In the genomic region with DNA sequence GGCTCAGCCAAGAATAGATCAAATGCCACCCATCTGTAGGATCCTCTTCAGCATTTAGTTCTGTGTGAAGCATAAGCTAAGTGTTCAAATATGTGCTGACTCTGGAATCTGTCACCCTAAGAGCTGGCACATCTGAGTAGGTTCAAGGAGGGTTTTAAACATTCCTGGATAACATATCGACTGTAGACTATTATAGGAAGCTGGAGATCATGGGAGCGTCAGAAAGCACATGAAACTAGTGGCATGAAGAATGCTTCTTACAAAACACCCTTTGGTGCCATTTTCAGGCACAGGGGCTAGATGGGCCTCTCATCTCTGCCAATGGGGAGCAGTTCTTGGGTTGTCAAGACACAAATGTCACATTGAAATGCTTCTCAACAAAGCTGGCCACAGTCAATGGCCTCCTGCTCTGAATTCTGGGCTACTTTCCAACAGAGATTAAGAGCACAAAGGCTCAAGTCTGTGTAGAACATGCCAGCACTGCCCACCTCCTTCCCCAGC, we compare ENCODE assay signal across 8 mouse cellular contexts. TPM values are rescaled to one million over a fixed set of nuclear protein-coding genes. Genes with fewer than 3 reads are reported as not detected.
DNase-seq lines count a peak whose midpoint lies in the region; ATAC-seq and TF ChIP-seq lines count a peak whose summit lies in the region.

No protein-coding gene starts in this region.

- H3K4me2 ChIP-seq in heart, embryonic 12.5 days: peak overlapping the region; percentile 37
- H3K4me2 ChIP-seq in limb, embryonic 14.5 days (replicated peaks; ENCODE audit: low read depth, low read length, severe bottlenecking): no peak overlapping the region; the same call in 1 of the 2 replicates

- H3K36me3 ChIP-seq in heart, embryonic 12.5 days: peaks cover 25% of the 10 kb centered on the region
- peaks cover 10% of the 10 kb centered on the region for H3K36me3 ChIP-seq in limb, embryonic 14.5 days (ENCODE audit: control insufficient read depth, insufficient read depth, low read length)
- H3K36me3 ChIP-seq in thymus, adult 2 months (ENCODE audit: control insufficient read depth, insufficient read depth, low read length): peaks cover 13% of the 10 kb centered on the region

- H3K9ac ChIP-seq in heart, embryonic 12.5 days: no peak overlapping the region
- H3K9ac ChIP-seq in limb, embryonic 14.5 days (ENCODE audit: low read depth, low read length, severe bottlenecking): no peak overlapping the region

- no peak for TF ChIP-seq POLR2A in limb, embryonic 14.5 days (IDR thresholded peaks at IDR 0.05; ENCODE audit: borderline replicate concordance, extremely low read depth, insufficient read depth, insufficient read length)
- no peak for TF ChIP-seq POLR2A in thymus, adult 2 months (IDR thresholded peaks at IDR 0.05; ENCODE audit: control insufficient read depth, extremely low read depth, insufficient read depth, low read length, poor library complexity)

- H3K4me1 ChIP-seq in heart, embryonic 12.5 days (replicated peaks): peaks cover 69% of the 10 kb centered on the region
- H3K4me1 ChIP-seq in limb, embryonic 14.5 days (ENCODE audit: control insufficient read depth, insufficient read depth, low read length): peaks cover 30% of the 10 kb centered on the region
- H3K4me1 ChIP-seq in thymus, adult 2 months (replicated peaks; ENCODE audit: control insufficient read depth, insufficient read depth, low read length): peaks cover 10% of the 10 kb centered on the region

- no peaks in the 10 kb centered on the region for H3K27me3 ChIP-seq in heart, embryonic 12.5 days (replicated peaks)
- H3K27me3 ChIP-seq in limb, embryonic 14.5 days (ENCODE audit: control insufficient read depth, insufficient read depth, low read length): no peaks in the 10 kb centered on the region
- no peaks in the 10 kb centered on the region for H3K27me3 ChIP-seq in thymus, adult 2 months (ENCODE audit: control insufficient read depth, insufficient read depth, low read length)

- ATAC-seq in heart, embryonic 12.5 days (ENCODE audit: insufficient number of reproducible peaks, low FRiP score): peak; percentile 72
- no peak for ATAC-seq in limb, embryonic 14.5 days (ENCODE audit: low FRiP score, low read depth)
- no peak for ATAC-seq in megakaryocyte progenitor cell, adult 5-6 weeks (replicated peaks; ENCODE audit: poor library complexity)

- no peak overlapping the region for H3K4me3 ChIP-seq in gastrocnemius, adult 2 months
- H3K4me3 ChIP-seq in heart, embryonic 12.5 days: no peak overlapping the region
- no peak overlapping the region for H3K4me3 ChIP-seq in limb, embryonic 14.5 days (replicated peaks; ENCODE audit: low read length)
- no peak overlapping the region for H3K4me3 ChIP-seq in thymus, adult 2 months (ENCODE audit: control insufficient read depth, insufficient read depth, low read length)

- 16% methylated on average over 2 of the region's 2 CpGs for WGBS in heart, embryonic 12.5 days
- 57% methylated on average over 2 of the region's 2 CpGs for WGBS in limb, embryonic 14.5 days
- 97% methylated on average over 2 of the region's 2 CpGs for WGBS in thymus, adult 2 months

- no peak for DNase-seq in gastrocnemius, adult 2 months
- DNase-seq in gastrocnemius, adult 8-10 months (ENCODE audit: low spot score in 2 of 2): no peak
- peak; percentile 56 for DNase-seq in brain, embryonic 18.5 days (ENCODE audit: low read depth, low spot score)
- peak; percentile 59 for DNase-seq in limb, embryonic 14.5 days (ENCODE audit: low spot score)
- peak; percentile 37 for DNase-seq in retina, postnatal 7 days (ENCODE audit: low read depth, low spot score)
- no peak for DNase-seq in thymus, adult 2 months

- H3K9me3 ChIP-seq in heart, embryonic 12.5 days (replicated peaks): no peaks in the 10 kb centered on the region
- H3K9me3 ChIP-seq in limb, embryonic 14.5 days (ENCODE audit: control insufficient read depth, low read length): no peaks in the 10 kb centered on the region

- H3K27ac ChIP-seq in gastrocnemius, adult 2 months: peak overlapping the region; percentile 77
- peak overlapping the region; percentile 99 for H3K27ac ChIP-seq in heart, embryonic 12.5 days (ENCODE audit: poor library complexity, severe bottlenecking)
- H3K27ac ChIP-seq in limb, embryonic 14.5 days (replicated peaks; ENCODE audit: low read depth, low read length): peak overlapping the region; percentile 71
- H3K27ac ChIP-seq in thymus, adult 2 months (ENCODE audit: control insufficient read depth, insufficient read depth, low read length): no peak overlapping the region

- intact Hi-C loops in gastrocnemius, adult 2 months (cut with DNase I): no loop called here

- no peak for TF ChIP-seq CTCF in gastrocnemius, adult 2 months (IDR thresholded peaks at IDR 0.05)
- TF ChIP-seq CTCF in thymus, adult 2 months (IDR thresholded peaks at IDR 0.05; ENCODE audit: borderline replicate concordance, control insufficient read depth, extremely low read depth, insufficient read depth, low read length, poor library complexity): no peak

RNA-seq across cellular contexts. Expression of a gene that starts 7.8 kb away (rescaled TPM):
- total RNA-seq in gastrocnemius, adult 2 months (2021): 1 to 10 TPM; 6.5 TPM
- total RNA-seq in gastrocnemius, adult 8-10 months (2022): 1 to 10 TPM; 3.6 to 6.4 (median 5.3) TPM
- 151 and 153 TPM in 2 replicates for polyA plus RNA-seq in heart, embryonic 12.5 days (2016; fragmentation: Nextera tagmentation; extraction: Ambion mirVana)
- polyA plus RNA-seq in limb, embryonic 14.5 days (2012; rRNA removed): 154 and 161 TPM in 2 replicates
- polyA plus RNA-seq in limb, embryonic 14.5 days (2014; fragmentation: Nextera tagmentation; extraction: Ambion mirVana): 158 and 168 TPM in 2 replicates
- 65.9 and 67.2 TPM in 2 replicates for polyA plus RNA-seq in thymus, adult 2 months (2012; rRNA removed)
- total RNA-seq in megakaryocyte progenitor cell, adult 5-6 weeks (2015): 96.0 and 101 TPM in 2 replicates
- 52.0 and 63.2 TPM in 2 replicates for total RNA-seq in megakaryocyte progenitor cell, adult 5-6 weeks (2017)

Comparison
In these comparisons a context has a peak if more than half of its experiments do, and no peak if none do; other contexts are left out.
1. DNase-seq: peak in brain, embryonic 18.5 days (single experiment), limb, embryonic 14.5 days (single experiment) and retina, postnatal 7 days (single experiment); none in gastrocnemius, adult 2 months (single experiment), gastrocnemius, adult 8-10 months (0 of 2) and thymus, adult 2 months (single experiment).
2. RNA of a gene that starts 7.8 kb away (total RNA-seq): 52.0 to 101 TPM in megakaryocyte progenitor cell, adult 5-6 weeks; 6.5 TPM in gastrocnemius, adult 2 months and 3.6 to 6.4 TPM in gastrocnemius, adult 8-10 months; every median in the first group is over 4 times any median in the second.